ENCODE assay signal across 9 mouse cellular contexts in genomic region chr7:110163024-110163423, GRCm38 (mm10). TPM values are rescaled to one million over a fixed set of nuclear protein-coding genes. Genes with fewer than 3 reads are reported as not detected.
DNase-seq lines count a peak whose midpoint lies in the region; ATAC-seq and TF ChIP-seq lines count a peak whose summit lies in the region.
"Had no signal": no experiment of that assay in that cellular context is flagged by ENCODE, and none has a peak within 500 bp of the region (broad histone marks: within the 10 kb centered on the region; RNA-seq: fewer than 3 reads in every experiment).

No protein-coding gene starts in this region.

- no peaks in the 10 kb centered on the region; the same call in 1 of the 2 replicates for H3K4me1 ChIP-seq in hindbrain, postnatal 0 days (ENCODE audit: insufficient read depth, low read length)
- H3K4me1 ChIP-seq in hindbrain, embryonic 16.5 days (ENCODE audit: control insufficient read depth, insufficient read depth, low read depth, low read length) = no peaks in the 10 kb centered on the region
- H3K4me1 ChIP-seq in midbrain, postnatal 0 days (ENCODE audit: insufficient read depth, low read length) = no peaks in the 10 kb centered on the region
- no peaks in the 10 kb centered on the region; the same call in 1 of the 2 replicates for H3K4me1 ChIP-seq in midbrain, embryonic 13.5 days (replicated peaks)
- no peaks in the 10 kb centered on the region for H3K4me1 ChIP-seq in cortical plate, adult 2 months (ENCODE audit: control insufficient read depth, insufficient read depth, low read length)

- TF ChIP-seq CTCF in hindbrain, postnatal 0 days (IDR thresholded peaks at IDR 0.05; ENCODE audit: low read depth) = 0 out of 2 replicates have a peak, but pooled peaks have one; percentile 8
- TF ChIP-seq CTCF in midbrain, postnatal 0 days (IDR thresholded peaks at IDR 0.05) = peak; percentile 34
- TF ChIP-seq CTCF in cortical plate, adult 2 months (IDR thresholded peaks at IDR 0.05; ENCODE audit: extremely low read depth, insufficient read depth, low read length) = 0 out of 2 replicates have a peak, but pooled peaks have one; percentile 10

- no peak for DNase-seq in hindbrain, postnatal 0 days (ENCODE audit: low spot score)
- no peak for DNase-seq in midbrain, postnatal 0 days (ENCODE audit: low spot score)
- DNase-seq in splenic B cell, adult 2 months (ENCODE audit: low read depth, low spot score) = peak; percentile 38
- DNase-seq in frontal cortex, postnatal 10 days (ENCODE audit: low spot score in 2 of 2) = no peak
- no peak for DNase-seq in left cerebral cortex, adult 18-20 months (ENCODE audit: low spot score in 2 of 2)
- DNase-seq: gastrocnemius, postnatal 14 days had no signal

- H3K36me3 ChIP-seq in hindbrain, postnatal 0 days (ENCODE audit: insufficient read depth, low read length) = no peaks in the 10 kb centered on the region
- H3K36me3 ChIP-seq in hindbrain, embryonic 16.5 days (ENCODE audit: control insufficient read depth, insufficient read depth, low read length) = no peaks in the 10 kb centered on the region
- no peaks in the 10 kb centered on the region for H3K36me3 ChIP-seq in midbrain, postnatal 0 days (ENCODE audit: insufficient read depth, low read length)
- H3K36me3 ChIP-seq in midbrain, embryonic 13.5 days = no peaks in the 10 kb centered on the region
- no peaks in the 10 kb centered on the region for H3K36me3 ChIP-seq in splenic B cell, adult 2 months (ENCODE audit: control insufficient read depth, insufficient read depth, low read length, poor library complexity, severe bottlenecking)

- H3K9me3 ChIP-seq in hindbrain, postnatal 0 days (ENCODE audit: low read length) = no peaks in the 10 kb centered on the region
- H3K9me3 ChIP-seq in hindbrain, embryonic 16.5 days (ENCODE audit: control insufficient read depth, low read length) = no peaks in the 10 kb centered on the region
- H3K9me3 ChIP-seq in midbrain, postnatal 0 days (ENCODE audit: low read length) = no peaks in the 10 kb centered on the region
- no peaks in the 10 kb centered on the region for H3K9me3 ChIP-seq in midbrain, embryonic 13.5 days

- TF ChIP-seq POLR2A in cortical plate, adult 2 months (IDR thresholded peaks at IDR 0.05; ENCODE audit: extremely low read depth, insufficient read depth, low read length) = no peak

- no peak overlapping the region for H3K4me3 ChIP-seq in hindbrain, postnatal 0 days (ENCODE audit: low read length)
- H3K4me3 ChIP-seq in hindbrain, embryonic 16.5 days (ENCODE audit: low read length) = no peak overlapping the region
- no peak overlapping the region for H3K4me3 ChIP-seq in midbrain, postnatal 0 days (ENCODE audit: low read depth, low read length)
- no peak overlapping the region for H3K4me3 ChIP-seq in midbrain, embryonic 13.5 days (replicated peaks)
- H3K4me3 ChIP-seq in cortical plate, adult 2 months (ENCODE audit: insufficient read depth, low read length) = no peak overlapping the region

- 90% methylated on average over 6 of the region's 6 CpGs for WGBS in hindbrain, postnatal 0 days
- WGBS in hindbrain, embryonic 16.5 days = 92% methylated on average over 6 of the region's 6 CpGs
- WGBS in midbrain, postnatal 0 days = 89% methylated on average over 6 of the region's 6 CpGs
- WGBS in midbrain, embryonic 13.5 days = 84% methylated on average over 6 of the region's 6 CpGs

- no peak overlapping the region for H3K9ac ChIP-seq in hindbrain, postnatal 0 days (replicated peaks; ENCODE audit: low read length)
- no peak overlapping the region for H3K9ac ChIP-seq in hindbrain, embryonic 16.5 days (ENCODE audit: low read depth, low read length)
- H3K9ac ChIP-seq in midbrain, postnatal 0 days (replicated peaks; ENCODE audit: low read length, poor library complexity, severe bottlenecking) = no peak overlapping the region
- H3K9ac ChIP-seq in midbrain, embryonic 13.5 days (replicated peaks) = no peak overlapping the region

- H3K27me3 ChIP-seq in hindbrain, postnatal 0 days (ENCODE audit: insufficient read depth, low read length) = no peaks in the 10 kb centered on the region
- H3K27me3 ChIP-seq in hindbrain, embryonic 16.5 days (replicated peaks; ENCODE audit: control insufficient read depth, insufficient read depth, low read length) = no peaks in the 10 kb centered on the region
- H3K27me3 ChIP-seq in midbrain, postnatal 0 days (ENCODE audit: insufficient read depth, low read length) = no peaks in the 10 kb centered on the region
- H3K27me3 ChIP-seq in midbrain, embryonic 13.5 days = no peaks in the 10 kb centered on the region
- H3K27me3 ChIP-seq in splenic B cell, adult 2 months (ENCODE audit: control insufficient read depth, insufficient read depth, low read length, poor library complexity, severe bottlenecking) = no peaks in the 10 kb centered on the region

- H3K4me2 ChIP-seq in hindbrain, postnatal 0 days (ENCODE audit: low read depth, low read length) = no peak overlapping the region
- H3K4me2 ChIP-seq in hindbrain, embryonic 16.5 days (ENCODE audit: low read length) = no peak overlapping the region
- no peak overlapping the region for H3K4me2 ChIP-seq in midbrain, postnatal 0 days (ENCODE audit: low read depth, low read length, poor library complexity, severe bottlenecking)
- H3K4me2 ChIP-seq in midbrain, embryonic 13.5 days (replicated peaks) = no peak overlapping the region

- no peak for ATAC-seq in hindbrain, postnatal 0 days
- ATAC-seq in hindbrain, embryonic 16.5 days = no peak
- no peak for ATAC-seq in midbrain, postnatal 0 days (ENCODE audit: low FRiP score)
- no peak for ATAC-seq in midbrain, embryonic 13.5 days

- no peak overlapping the region for H3K27ac ChIP-seq in hindbrain, postnatal 0 days
- H3K27ac ChIP-seq in hindbrain, embryonic 16.5 days (ENCODE audit: low read depth, low read length) = no peak overlapping the region
- no peak overlapping the region for H3K27ac ChIP-seq in midbrain, postnatal 0 days (ENCODE audit: low read depth, low read length)
- H3K27ac ChIP-seq in midbrain, embryonic 13.5 days = no peak overlapping the region
- no peak overlapping the region for H3K27ac ChIP-seq in cortical plate, adult 2 months (ENCODE audit: insufficient read depth, low read length)

RNA-seq across cellular contexts. Expression of gene Wee1, which starts 41.2 kb away (rescaled TPM):
- 8.2 and 11.0 TPM in 2 replicates for total RNA-seq in hindbrain, postnatal 0 days (2014; rRNA removed)
- polyA plus RNA-seq in hindbrain, postnatal 0 days (2015; fragmentation: Nextera tagmentation; extraction: Ambion mirVana) = 5.6 and 6.2 TPM in 2 replicates
- 5.1 and 6.5 TPM in 2 replicates for polyA plus RNA-seq in hindbrain, embryonic 16.5 days (2015; fragmentation: Nextera tagmentation; extraction: Ambion mirVana)
- 4.1 and 5.1 TPM in 2 replicates for total RNA-seq in midbrain, postnatal 0 days (2014; rRNA removed)
- polyA plus RNA-seq in midbrain, postnatal 0 days (2015; fragmentation: Nextera tagmentation; extraction: Ambion mirVana) = 3.6 and 3.7 TPM in 2 replicates
- 7.3 and 9.8 TPM in 2 replicates for polyA plus RNA-seq in midbrain, embryonic 13.5 days (2015; fragmentation: Nextera tagmentation; extraction: Ambion mirVana)
- 15.2 and 15.4 TPM in 2 replicates for polyA plus RNA-seq in cortical plate, adult 2 months (2012; rRNA removed)
- total RNA-seq in left cerebral cortex, adult 18-20 months (2021) = 10 to 100 TPM; 27.3 to 27.4 TPM

RNA-seq across cellular contexts. Expression of gene Swap70, which starts 58.5 kb away (rescaled TPM):
- total RNA-seq in hindbrain, postnatal 0 days (2014; rRNA removed) = 9.1 and 12.4 TPM in 2 replicates
- polyA plus RNA-seq in hindbrain, postnatal 0 days (2015; fragmentation: Nextera tagmentation; extraction: Ambion mirVana) = 8.5 and 9.2 TPM in 2 replicates
- polyA plus RNA-seq in hindbrain, embryonic 16.5 days (2015; fragmentation: Nextera tagmentation; extraction: Ambion mirVana) = 10.6 and 11.2 TPM in 2 replicates
- total RNA-seq in midbrain, postnatal 0 days (2014; rRNA removed) = 7.3 and 11.4 TPM in 2 replicates
- 6.3 and 7.0 TPM in 2 replicates for polyA plus RNA-seq in midbrain, postnatal 0 days (2015; fragmentation: Nextera tagmentation; extraction: Ambion mirVana)
- 10.2 TPM in 2 replicates for polyA plus RNA-seq in midbrain, embryonic 13.5 days (2015; fragmentation: Nextera tagmentation; extraction: Ambion mirVana)
- polyA plus RNA-seq in cortical plate, adult 2 months (2012; rRNA removed) = 9.8 and 10.5 TPM in 2 replicates
- 10 to 100 TPM; 12.3 to 13.1 TPM for total RNA-seq in left cerebral cortex, adult 18-20 months (2021)
